Mouse (Mus musculus) stomach, postnatal 0 days (tissue): Measurements from ENCODE around the gene Abcc5. TPM values are rescaled to one million over a fixed set of nuclear protein-coding genes. Genes with fewer than 3 reads are reported as not detected.
"Not testable (repeated sequence)": the region's sequence is repeated elsewhere in the genome, so short reads cannot be mapped to it uniquely, and the experiment has no call there.

Experiments
- ATAC-seq: fragments of 200-750 bp; cut with Nextera tagmentation; 2 replicates; pipeline ENCODE4 v1.8.0; 2017; ENCODE audit not compliant: low FRiP score, low TSS enrichment
- DNase-seq: peaks from one replicate; pipeline ENCODE4 v3.0.0-alpha.2; 2016; ENCODE audit warnings: low spot score
- H3K27ac ChIP-seq: fragments of 300-500 bp; sonication (generic); replicated peaks from 2 replicates; pipeline ENCODE4 v1.5.1; 2014; ENCODE audit warnings: mild to moderate bottlenecking, control low read depth
- H3K27me3 ChIP-seq: fragments of 300-500 bp; sonication (generic); 2 replicates; pipeline ENCODE4 v1.6.1; 2014; ENCODE audit warnings: low read length; ENCODE audit not compliant: control insufficient read depth, insufficient read depth
- H3K36me3 ChIP-seq: fragments of 300-500 bp; sonication (generic); 2 replicates; pipeline ENCODE4 v1.6.1; 2014; ENCODE audit warnings: low read length, mixed read lengths; ENCODE audit not compliant: control insufficient read depth, insufficient read depth
- H3K4me1 ChIP-seq: fragments of 300-500 bp; sonication (generic); replicated peaks from 2 replicates; pipeline ENCODE4 v1.6.1; 2014; ENCODE audit warnings: antibody characterized with exemption; ENCODE audit not compliant: control insufficient read depth, insufficient read depth
- H3K4me2 ChIP-seq: fragments of 300-500 bp; sonication (generic); replicated peaks from 2 replicates; pipeline ENCODE4 v1.6.1; 2014; ENCODE audit warnings: low read depth, mild to moderate bottlenecking, control low read depth, moderate library complexity
- H3K4me3 ChIP-seq: fragments of 300-500 bp; sonication (generic); 2 replicates; pipeline ENCODE4 v1.5.1; 2014; ENCODE audit warnings: low read depth, low read length, control low read depth
- H3K9ac ChIP-seq: fragments of 300-500 bp; sonication (generic); 2 replicates; pipeline ENCODE4 v1.6.1; 2014; ENCODE audit warnings: mild to moderate bottlenecking, low read length, control low read depth, mixed read lengths
- H3K9me3 ChIP-seq: fragments of 300-500 bp; sonication (generic); 2 replicates; pipeline ENCODE4 v1.6.1; 2016; ENCODE audit warnings: low read length; ENCODE audit not compliant: control insufficient read depth
- CTCF ChIP-seq: IDR thresholded peaks from 2 replicates; pipeline ENCODE4 v1.5.1; 2016; ENCODE audit warnings: antibody characterized with exemption, low read depth, mild to moderate bottlenecking, moderate library complexity
- EP300 ChIP-seq: optimal IDR thresholded peaks from 2 replicates; pipeline ENCODE3; 2016; ENCODE audit warnings: antibody characterized with exemption
- WGBS: fragments of 180-500 bp; shearing (Covaris S2); extraction: QIAGEN DNeasy Blood & Tissue Kit; methylation state at CpG from one replicate; pipeline ENCODE4 v1.1.7; 2014; 5-methylcytosine and 5-hydroxymethylcytosine counted together
- polyA plus RNA-seq: library from polyadenylated mRNA; unstranded; fragments of >200 nt; fragmentation: Nextera tagmentation; extraction: Ambion mirVana; gene quantifications from 2 replicates; pipeline ENCODE4 v1.2.1, GENCODE M21; 2015

Gene Abcc5
- polyA plus RNA-seq, 1 experiment from 2014 or later = 15.9 TPM

- Histone ChIP-seq H3K9ac (no peak overlapping the region), H3K36me3 (no peaks in the 10 kb centered on the region), H3K27ac (no peak overlapping the region), H3K27me3 (no peaks in the 10 kb centered on the region), H3K9me3 (no peaks in the 10 kb centered on the region), H3K4me3 (no peak overlapping the region), H3K4me2 (no peak overlapping the region), H3K4me1 (no peaks in the 10 kb centered on the region)
- DNase-seq (no peak), ATAC-seq (peak; percentile 54; the same call in 1 of the 2 replicates)
- peak; percentile 40 for TF ChIP-seq EP300
- no peak for TF ChIP-seq CTCF
- WGBS = 26% methylated on average over 7 of the region's 7 CpGs
Measured at GRCm38 (mm10) chr16:20444831-20445388, 18.7 kb upstream of the Abcc5 start.

GRCm38 (mm10) chr16:20442871-20443270, 16.7 kb upstream of the Abcc5 start:
- H3K4me3 ChIP-seq = no peak overlapping the region
- WGBS = 82% methylated on average over 2 of the region's 2 CpGs
- H3K4me1 ChIP-seq = no peaks in the 10 kb centered on the region
- no peaks in the 10 kb centered on the region for H3K36me3 ChIP-seq
- H3K4me2 ChIP-seq = no peak overlapping the region
- H3K9ac ChIP-seq = no peak overlapping the region
- no peaks in the 10 kb centered on the region for H3K9me3 ChIP-seq
- H3K27ac ChIP-seq = no peak overlapping the region
- TF ChIP-seq EP300 (no peak), CTCF (no peak)
- DNase-seq = no peak
- ATAC-seq = no peak
- no peaks in the 10 kb centered on the region for H3K27me3 ChIP-seq

GRCm38 (mm10) chr16:20438673-20439415, 12.7 kb upstream of the Abcc5 start:
- Histone ChIP-seq H3K27me3 (no peaks in the 10 kb centered on the region), H3K27ac (no peak overlapping the region), H3K4me1 (no peaks in the 10 kb centered on the region), H3K4me2 (no peak overlapping the region), H3K4me3 (no peak overlapping the region), H3K9me3 (no peaks in the 10 kb centered on the region), H3K36me3 (no peaks in the 10 kb centered on the region), H3K9ac (no peak overlapping the region)
- 83% methylated on average over 10 of the region's 11 CpGs for WGBS
- ATAC-seq (no peak), DNase-seq (no peak)
- TF ChIP-seq CTCF (no peak), EP300 (no peak)

GRCm38 (mm10) chr16:20438046-20438445, 11.9 kb upstream of the Abcc5 start:
- H3K27me3 ChIP-seq, H3K27ac ChIP-seq: not testable (repeated sequence)
- WGBS = 100% methylated on average over 1 of the region's 1 CpGs

GRCm38 (mm10) chr16:20436281-20436680, 10.1 kb upstream of the Abcc5 start:
- Histone ChIP-seq H3K4me2 (no peak overlapping the region), H3K9ac (no peak overlapping the region), H3K36me3 (no peaks in the 10 kb centered on the region), H3K27me3 (no peaks in the 10 kb centered on the region), H3K4me3 (no peak overlapping the region), H3K9me3 (no peaks in the 10 kb centered on the region), H3K4me1 (no peaks in the 10 kb centered on the region), H3K27ac (no peak overlapping the region)
- 70% methylated on average over 3 of the region's 3 CpGs for WGBS
- DNase-seq (no peak), ATAC-seq (no peak)
- TF ChIP-seq CTCF (no peak), EP300 (no peak)

More at GRCm38 (mm10) chr16:20438046-20438445, 11.9 kb upstream of the Abcc5 start:
- not testable (repeated sequence) for H3K4me2 ChIP-seq, H3K9ac ChIP-seq, H3K9me3 ChIP-seq, H3K4me3 ChIP-seq, H3K4me1 ChIP-seq, ATAC-seq, H3K36me3 ChIP-seq, DNase-seq

- H3K4me3 ChIP-seq = no peak overlapping the region
- DNase-seq (no peak), ATAC-seq (no peak)
- H3K27ac ChIP-seq = no peak overlapping the region
- 0 out of 2 replicates have a peak, but pooled peaks cover 2% of the 10 kb centered on the region for H3K4me1 ChIP-seq
- no peaks in the 10 kb centered on the region for H3K27me3 ChIP-seq
- WGBS = 85% methylated on average over 5 of the region's 5 CpGs
- H3K36me3 ChIP-seq = no peaks in the 10 kb centered on the region
- TF ChIP-seq CTCF (no peak), EP300 (no peak)
- no peak overlapping the region for H3K9ac ChIP-seq
- no peak overlapping the region for H3K4me2 ChIP-seq
- H3K9me3 ChIP-seq = no peaks in the 10 kb centered on the region
Measured at GRCm38 (mm10) chr16:20429328-20429727, 3.1 kb upstream of the Abcc5 start.
